Mouse (Mus musculus): ENCODE data around the gene Olfr803. TPM values are rescaled to one million over a fixed set of nuclear protein-coding genes. Genes with fewer than 3 reads are reported as not detected.

The Olfr803 gene
- total RNA-seq (2014; rRNA removed) (not detected in 2 replicates), polyA plus RNA-seq (2015; fragmentation: Nextera tagmentation; extraction: Ambion mirVana) (not detected in 2 replicates)

DNA sequence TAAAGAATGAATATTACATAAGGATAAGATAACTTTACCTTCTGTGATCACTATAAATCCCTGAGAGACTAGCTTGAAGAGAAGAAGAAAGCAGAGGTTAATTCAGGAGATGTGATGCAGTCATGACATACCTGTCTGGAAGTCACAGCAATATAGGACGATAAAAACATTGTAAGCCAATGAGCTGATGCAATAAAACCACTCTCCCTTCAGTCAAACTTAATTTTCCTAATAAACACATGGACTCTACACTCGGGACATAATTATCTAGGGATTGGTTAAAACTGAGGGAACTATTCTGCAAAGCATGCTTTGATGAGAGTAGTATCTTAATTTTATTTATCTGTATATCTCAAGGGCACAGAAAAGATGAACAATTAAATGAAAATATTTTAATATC, at the start of gene Olfr803:
Gene Olfr803, minus strand, starts transcription at position 101 of the 400 bp plus-strand sequence.
- WGBS = 79% methylated on average over 2 of the region's 2 CpGs
- Histone ChIP-seq H3K27me3 (ENCODE audit: insufficient read depth, low read length) (no peaks in the 10 kb centered on the region), H3K4me2 (ENCODE audit: low read depth, low read length) (no peak within 1 kb of the TSS), H3K36me3 (ENCODE audit: insufficient read depth, low read length) (no peaks in the 10 kb centered on the region), H3K27ac (no peak within 1 kb of the TSS), H3K9ac (replicated peaks; ENCODE audit: low read length) (no peak within 1 kb of the TSS), H3K4me3 (ENCODE audit: low read length) (no peak within 1 kb of the TSS), H3K4me1 (ENCODE audit: insufficient read depth, low read length) (no peaks in the 10 kb centered on the region), H3K9me3 (ENCODE audit: low read length) (no peaks in the 10 kb centered on the region)
- DNase-seq (ENCODE audit: low spot score) = no peak
- TF ChIP-seq CTCF (IDR thresholded peaks at IDR 0.05; ENCODE audit: low read depth) = no peak
- no peak for ATAC-seq

DNA sequence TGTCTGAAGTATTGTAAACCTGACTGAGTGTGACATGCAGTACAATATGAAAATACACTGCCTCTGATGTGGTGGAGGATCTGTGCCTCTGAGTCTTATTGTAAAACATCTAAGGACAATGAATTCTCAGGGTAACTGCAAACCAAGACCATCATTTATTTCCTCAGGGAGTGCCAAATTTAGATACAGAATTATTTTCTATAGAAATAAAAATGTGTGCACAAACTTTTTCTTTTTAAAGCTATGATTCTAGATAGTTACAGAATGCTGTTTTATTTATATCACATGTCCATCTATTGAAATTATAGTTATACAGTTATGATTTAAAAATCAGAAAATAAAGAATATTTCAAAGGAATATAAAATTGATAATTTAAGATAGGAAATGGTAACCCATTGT, 47.7 kb upstream of the Olfr803 start, which contains the start of gene Olfr806:
Gene Olfr806, minus strand, starts transcription at position 101 of the 400 bp plus-strand sequence.
- no peak for TF ChIP-seq CTCF (IDR thresholded peaks at IDR 0.05; ENCODE audit: low read depth)
- no peak for ATAC-seq
- H3K4me3 ChIP-seq (ENCODE audit: low read length) = no peak within 1 kb of the TSS
- no peaks in the 10 kb centered on the region for H3K36me3 ChIP-seq (ENCODE audit: insufficient read depth, low read length)
- no peaks in the 10 kb centered on the region for H3K27me3 ChIP-seq (ENCODE audit: insufficient read depth, low read length)
- H3K4me2 ChIP-seq (ENCODE audit: low read depth, low read length) = no peak within 1 kb of the TSS
- no peaks in the 10 kb centered on the region for H3K4me1 ChIP-seq (ENCODE audit: insufficient read depth, low read length)
- H3K9me3 ChIP-seq (ENCODE audit: low read length) = no peaks in the 10 kb centered on the region
- no peak within 1 kb of the TSS for H3K9ac ChIP-seq (replicated peaks; ENCODE audit: low read length)
- H3K27ac ChIP-seq = no peak within 1 kb of the TSS
- DNase-seq (ENCODE audit: low spot score) = no peak

DNA sequence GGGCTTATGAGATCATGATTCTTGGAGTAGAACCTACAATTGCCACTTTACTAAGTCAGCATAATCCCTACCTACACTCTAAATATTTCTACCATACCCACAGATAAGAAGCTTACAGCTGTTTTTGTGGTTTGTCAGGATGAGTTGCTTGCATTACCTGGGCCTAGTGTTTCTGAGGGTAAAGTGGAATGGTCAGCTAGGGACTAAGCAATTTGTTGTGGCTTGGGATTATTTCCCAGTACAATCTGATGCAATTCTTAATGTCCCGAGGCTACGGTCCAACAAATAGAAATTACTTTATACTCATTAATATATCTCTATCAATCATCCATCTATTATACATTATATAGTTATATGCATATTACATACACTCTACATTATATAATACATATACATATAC, 35.2 kb upstream of the Olfr803 start, which contains the start of gene Olfr805:
Gene Olfr805, minus strand, starts transcription at position 101 of the 400 bp plus-strand sequence.
- Histone ChIP-seq H3K9me3 (ENCODE audit: low read length) (no peaks in the 10 kb centered on the region), H3K27ac (no peak within 1 kb of the TSS), H3K4me1 (ENCODE audit: insufficient read depth, low read length) (no peaks in the 10 kb centered on the region), H3K27me3 (ENCODE audit: insufficient read depth, low read length) (no peaks in the 10 kb centered on the region), H3K4me2 (ENCODE audit: low read depth, low read length) (no peak within 1 kb of the TSS), H3K4me3 (ENCODE audit: low read length) (no peak within 1 kb of the TSS), H3K9ac (replicated peaks; ENCODE audit: low read length) (no peak within 1 kb of the TSS), H3K36me3 (ENCODE audit: insufficient read depth, low read length) (no peaks in the 10 kb centered on the region)
- TF ChIP-seq CTCF (IDR thresholded peaks at IDR 0.05; ENCODE audit: low read depth) = no peak
- DNase-seq (ENCODE audit: low spot score) (no peak), ATAC-seq (no peak)
- 93% methylated on average over 2 of the region's 2 CpGs for WGBS

DNA sequence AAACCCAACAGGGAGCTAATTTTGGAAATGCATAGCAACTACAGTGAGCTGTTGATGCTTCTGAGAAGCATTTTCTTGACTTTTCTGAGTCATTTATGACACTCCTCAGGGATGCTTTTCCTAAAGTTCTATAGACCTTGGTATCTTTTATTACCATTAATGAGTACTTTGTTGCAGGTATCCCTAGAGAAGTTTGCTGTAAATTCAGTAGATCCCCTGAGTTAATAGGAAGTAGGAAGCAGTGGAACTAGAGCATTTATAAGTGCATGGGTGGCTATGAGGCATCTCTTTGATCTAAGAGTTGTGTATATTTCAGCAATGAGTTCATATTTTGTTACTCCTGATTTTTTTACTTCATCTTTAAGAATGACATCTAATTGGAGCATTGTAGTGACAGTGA, 8.8 kb upstream of the Olfr803 start, which contains the start of gene Olfr804:
Gene Olfr804, plus strand, starts transcription at position 301 of the 400 bp plus-strand sequence.
- Histone ChIP-seq H3K27me3 (ENCODE audit: insufficient read depth, low read length) (no peaks in the 10 kb centered on the region), H3K4me3 (ENCODE audit: low read length) (no peak within 1 kb of the TSS), H3K9ac (replicated peaks; ENCODE audit: low read length) (no peak within 1 kb of the TSS), H3K27ac (no peak within 1 kb of the TSS), H3K9me3 (ENCODE audit: low read length) (no peaks in the 10 kb centered on the region), H3K4me2 (ENCODE audit: low read depth, low read length) (no peak within 1 kb of the TSS), H3K36me3 (ENCODE audit: insufficient read depth, low read length) (no peaks in the 10 kb centered on the region), H3K4me1 (ENCODE audit: insufficient read depth, low read length) (no peaks in the 10 kb centered on the region)
- ATAC-seq = no peak
- no peak for DNase-seq (ENCODE audit: low spot score)
- no peak for TF ChIP-seq CTCF (IDR thresholded peaks at IDR 0.05; ENCODE audit: low read depth)

DNA sequence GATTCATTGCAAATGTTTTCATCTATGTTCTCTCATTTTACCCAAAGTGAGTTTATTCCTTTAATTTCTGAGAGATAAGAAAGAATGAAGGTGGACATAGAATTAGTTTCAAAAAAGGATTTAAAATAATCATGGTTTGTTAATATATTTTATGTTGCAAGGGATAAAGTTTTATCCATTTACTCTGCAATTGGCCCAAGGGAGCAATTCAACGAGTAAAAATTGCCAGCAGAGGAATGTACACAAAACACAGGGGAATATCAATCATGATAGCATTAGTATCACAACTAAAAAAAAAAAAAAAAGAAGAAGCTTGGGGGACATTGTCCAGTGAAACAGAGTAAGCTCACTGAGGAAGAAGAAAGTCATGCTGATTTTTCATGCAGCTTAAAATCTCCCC, 6.0 kb downstream of the Olfr803 start, which contains the start of gene Olfr802:
Gene Olfr802, minus strand, starts transcription at position 101 of the 400 bp plus-strand sequence.
- ATAC-seq (no peak), DNase-seq (ENCODE audit: low spot score) (no peak)
- H3K27ac ChIP-seq = no peak within 1 kb of the TSS
- WGBS = 60% methylated on average over 1 of the region's 1 CpGs
- H3K27me3 ChIP-seq (ENCODE audit: insufficient read depth, low read length) = no peaks in the 10 kb centered on the region
- no peak within 1 kb of the TSS for H3K4me3 ChIP-seq (ENCODE audit: low read length)
- no peak within 1 kb of the TSS for H3K4me2 ChIP-seq (ENCODE audit: low read depth, low read length)
- H3K36me3 ChIP-seq (ENCODE audit: insufficient read depth, low read length) = no peaks in the 10 kb centered on the region
- TF ChIP-seq CTCF (IDR thresholded peaks at IDR 0.05; ENCODE audit: low read depth) = no peak
- H3K4me1 ChIP-seq (ENCODE audit: insufficient read depth, low read length) = no peaks in the 10 kb centered on the region
- no peaks in the 10 kb centered on the region for H3K9me3 ChIP-seq (ENCODE audit: low read length)
- H3K9ac ChIP-seq (replicated peaks; ENCODE audit: low read length) = no peak within 1 kb of the TSS

DNA sequence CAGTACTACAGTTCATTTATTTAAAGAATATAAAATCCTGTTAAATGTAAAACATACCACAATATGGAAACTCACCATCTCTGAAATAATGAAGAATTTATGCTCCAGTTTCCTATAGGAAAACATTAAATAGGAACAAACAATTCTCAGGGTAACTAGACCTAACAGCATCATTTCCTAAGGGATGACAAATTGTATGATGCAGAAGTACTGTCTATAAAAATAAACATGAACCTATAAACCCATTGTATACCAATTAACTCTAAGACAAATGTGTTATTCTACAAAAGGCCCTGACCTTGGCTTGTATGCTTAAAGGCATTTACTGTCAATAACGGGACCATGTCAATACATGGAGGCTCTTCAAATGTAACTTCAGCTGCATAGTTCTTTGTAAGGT, 20.3 kb downstream of the Olfr803 start, which contains the start of gene Olfr801:
Gene Olfr801, minus strand, starts transcription at position 101 of the 400 bp plus-strand sequence.
- H3K9ac ChIP-seq (replicated peaks; ENCODE audit: low read length) = no peak within 1 kb of the TSS
- 88% methylated on average over 1 of the region's 1 CpGs for WGBS
- no peaks in the 10 kb centered on the region for H3K4me1 ChIP-seq (ENCODE audit: insufficient read depth, low read length)
- H3K36me3 ChIP-seq (ENCODE audit: insufficient read depth, low read length) = no peaks in the 10 kb centered on the region
- H3K27ac ChIP-seq = no peak within 1 kb of the TSS
- H3K4me2 ChIP-seq (ENCODE audit: low read depth, low read length) = no peak within 1 kb of the TSS
- H3K27me3 ChIP-seq (ENCODE audit: insufficient read depth, low read length) = no peaks in the 10 kb centered on the region
- DNase-seq (ENCODE audit: low spot score) (no peak), ATAC-seq (no peak)
- H3K4me3 ChIP-seq (ENCODE audit: low read length) = no peak within 1 kb of the TSS
- H3K9me3 ChIP-seq (ENCODE audit: low read length) = no peaks in the 10 kb centered on the region
- TF ChIP-seq CTCF (IDR thresholded peaks at IDR 0.05; ENCODE audit: low read depth) = no peak

DNA sequence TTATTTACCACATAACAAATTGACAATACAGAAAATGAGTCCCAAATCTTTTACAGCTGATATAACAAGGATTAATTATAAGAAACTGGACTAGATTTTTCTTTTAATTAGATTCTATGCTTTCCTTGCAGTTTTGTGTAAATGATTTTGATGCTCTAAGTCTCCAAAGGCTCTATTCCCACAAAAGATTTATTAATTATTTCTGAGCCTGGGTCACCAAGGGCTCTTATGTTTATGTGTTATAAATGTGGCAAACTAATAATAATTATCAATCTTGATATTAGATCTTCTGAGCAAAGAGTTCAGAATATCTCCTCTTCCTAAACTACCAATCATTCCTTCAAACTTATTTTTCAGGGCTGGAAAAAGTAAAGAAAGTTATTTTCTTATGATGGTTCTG, 36.7 kb downstream of the Olfr803 start, which contains the start of gene Olfr800:
Gene Olfr800, plus strand, starts transcription at position 301 of the 400 bp plus-strand sequence.
- no peak for TF ChIP-seq CTCF (IDR thresholded peaks at IDR 0.05; ENCODE audit: low read depth)
- Histone ChIP-seq H3K4me3 (ENCODE audit: low read length) (no peak within 1 kb of the TSS), H3K9me3 (ENCODE audit: low read length) (no peaks in the 10 kb centered on the region), H3K36me3 (ENCODE audit: insufficient read depth, low read length) (no peaks in the 10 kb centered on the region), H3K27me3 (ENCODE audit: insufficient read depth, low read length) (no peaks in the 10 kb centered on the region), H3K4me1 (ENCODE audit: insufficient read depth, low read length) (no peaks in the 10 kb centered on the region), H3K9ac (replicated peaks; ENCODE audit: low read length) (no peak within 1 kb of the TSS), H3K4me2 (ENCODE audit: low read depth, low read length) (no peak within 1 kb of the TSS), H3K27ac (no peak within 1 kb of the TSS)
- DNase-seq (ENCODE audit: low spot score) = no peak
- ATAC-seq = no peak
